Mouse (Mus musculus): Measurements from ENCODE around the gene Tubgcp3. TPM values are rescaled to one million over a fixed set of nuclear protein-coding genes. Genes with fewer than 3 reads are reported as not detected.

Gene Tubgcp3
- polyA plus RNA-seq, 1 experiment from 2014 or later: 13.5 TPM

GRCm38 (mm10) chr8:12702290-12702689 is 30.2 kb upstream of the Tubgcp3 start:
- Histone ChIP-seq H3K27me3 (ENCODE audit: control insufficient read depth, insufficient read depth, low read length) (no peaks in the 10 kb centered on the region), H3K9me3 (ENCODE audit: control insufficient read depth, low read length) (no peaks in the 10 kb centered on the region), H3K36me3 (ENCODE audit: control insufficient read depth, insufficient read depth, low read length) (no peaks in the 10 kb centered on the region), H3K27ac (replicated peaks) (no peak overlapping the region), H3K4me1 (replicated peaks; ENCODE audit: control insufficient read depth, insufficient read depth) (no peaks in the 10 kb centered on the region), H3K4me3 (ENCODE audit: low read depth, low read length) (no peak overlapping the region), H3K4me2 (replicated peaks; ENCODE audit: low read depth) (no peak overlapping the region), H3K9ac (ENCODE audit: low read length) (no peak overlapping the region)
- TF ChIP-seq CTCF (IDR thresholded peaks at IDR 0.05; ENCODE audit: low read depth) (no peak), EP300 (optimal IDR thresholded peaks at IDR 0.05) (no peak)
- WGBS: 45% methylated on average over 8 of the region's 8 CpGs
- DNase-seq (ENCODE audit: low spot score) (no peak), ATAC-seq (ENCODE audit: low FRiP score, low TSS enrichment) (no peak)

GRCm38 (mm10) chr8:12698660-12699277 is 26.7 kb upstream of the Tubgcp3 start:
- ATAC-seq (ENCODE audit: low FRiP score, low TSS enrichment): no peak
- TF ChIP-seq EP300 (optimal IDR thresholded peaks at IDR 0.05) (no peak), CTCF (IDR thresholded peaks at IDR 0.05; ENCODE audit: low read depth) (no peak)
- 22% methylated on average over 3 of the region's 3 CpGs for WGBS
- Histone ChIP-seq H3K36me3 (ENCODE audit: control insufficient read depth, insufficient read depth, low read length) (no peaks in the 10 kb centered on the region), H3K4me2 (replicated peaks; ENCODE audit: low read depth) (no peak overlapping the region), H3K27ac (replicated peaks) (no peak overlapping the region), H3K4me1 (replicated peaks; ENCODE audit: control insufficient read depth, insufficient read depth) (no peaks in the 10 kb centered on the region), H3K9ac (ENCODE audit: low read length) (no peak overlapping the region), H3K9me3 (ENCODE audit: control insufficient read depth, low read length) (no peaks in the 10 kb centered on the region), H3K27me3 (ENCODE audit: control insufficient read depth, insufficient read depth, low read length) (no peaks in the 10 kb centered on the region), H3K4me3 (ENCODE audit: low read depth, low read length) (no peak overlapping the region)
- no peak for DNase-seq (ENCODE audit: low spot score)

GRCm38 (mm10) chr8:12688851-12689250 is 16.8 kb upstream of the Tubgcp3 start:
- H3K27me3 ChIP-seq (ENCODE audit: control insufficient read depth, insufficient read depth, low read length): no peaks in the 10 kb centered on the region
- no peak for TF ChIP-seq CTCF (IDR thresholded peaks at IDR 0.05; ENCODE audit: low read depth)
- TF ChIP-seq EP300 (optimal IDR thresholded peaks at IDR 0.05): no peak
- 38% methylated on average over 7 of the region's 7 CpGs for WGBS
- no peak overlapping the region for H3K9ac ChIP-seq (ENCODE audit: low read length)
- H3K4me1 ChIP-seq (replicated peaks; ENCODE audit: control insufficient read depth, insufficient read depth): no peaks in the 10 kb centered on the region
- no peak for ATAC-seq (ENCODE audit: low FRiP score, low TSS enrichment)
- H3K27ac ChIP-seq (replicated peaks): no peak overlapping the region
- no peaks in the 10 kb centered on the region for H3K36me3 ChIP-seq (ENCODE audit: control insufficient read depth, insufficient read depth, low read length)
- H3K4me3 ChIP-seq (ENCODE audit: low read depth, low read length): no peak overlapping the region
- DNase-seq (ENCODE audit: low spot score): no peak
- no peaks in the 10 kb centered on the region for H3K9me3 ChIP-seq (ENCODE audit: control insufficient read depth, low read length)
- H3K4me2 ChIP-seq (replicated peaks; ENCODE audit: low read depth): no peak overlapping the region

- no peak overlapping the region for H3K27ac ChIP-seq (replicated peaks)
- no peak overlapping the region for H3K9ac ChIP-seq (ENCODE audit: low read length)
- DNase-seq (ENCODE audit: low spot score) (peak; percentile 89), ATAC-seq (ENCODE audit: low FRiP score, low TSS enrichment) (peak; percentile 87)
- no peak overlapping the region for H3K4me2 ChIP-seq (replicated peaks; ENCODE audit: low read depth)
- no peaks in the 10 kb centered on the region for H3K27me3 ChIP-seq (ENCODE audit: control insufficient read depth, insufficient read depth, low read length)
- TF ChIP-seq EP300 (optimal IDR thresholded peaks at IDR 0.05) (no peak), CTCF (IDR thresholded peaks at IDR 0.05; ENCODE audit: low read depth) (peak; percentile 92)
- H3K9me3 ChIP-seq (ENCODE audit: control insufficient read depth, low read length): no peaks in the 10 kb centered on the region
- WGBS: 1% methylated on average over 7 of the region's 7 CpGs
- no peaks in the 10 kb centered on the region for H3K36me3 ChIP-seq (ENCODE audit: control insufficient read depth, insufficient read depth, low read length)
- no peak overlapping the region for H3K4me3 ChIP-seq (ENCODE audit: low read depth, low read length)
- no peaks in the 10 kb centered on the region for H3K4me1 ChIP-seq (replicated peaks; ENCODE audit: control insufficient read depth, insufficient read depth)
Observed at GRCm38 (mm10) chr8:12677529-12677928, 5.5 kb upstream of the Tubgcp3 start.

GRCm38 (mm10) chr8:12671473-12672055 is 484 bp downstream of the Tubgcp3 start:
- 0% methylated on average over 38 of the region's 38 CpGs for WGBS
- Histone ChIP-seq H3K36me3 (ENCODE audit: control insufficient read depth, insufficient read depth, low read length) (no peaks in the 10 kb centered on the region), H3K4me3 (ENCODE audit: low read depth, low read length) (peak overlapping the region; percentile 90), H3K9me3 (ENCODE audit: control insufficient read depth, low read length) (no peaks in the 10 kb centered on the region), H3K4me1 (replicated peaks; ENCODE audit: control insufficient read depth, insufficient read depth) (peaks cover 4% of the 10 kb centered on the region), H3K9ac (ENCODE audit: low read length) (peak overlapping the region; percentile 87), H3K27ac (replicated peaks) (peak overlapping the region; percentile 70), H3K4me2 (replicated peaks; ENCODE audit: low read depth) (peak overlapping the region; percentile 84), H3K27me3 (ENCODE audit: control insufficient read depth, insufficient read depth, low read length) (no peaks in the 10 kb centered on the region)
- ATAC-seq (ENCODE audit: low FRiP score, low TSS enrichment) (peak; percentile 80; the same call in 1 of the 2 replicates), DNase-seq (ENCODE audit: low spot score) (no peak)
- TF ChIP-seq EP300 (optimal IDR thresholded peaks at IDR 0.05) (no peak), CTCF (IDR thresholded peaks at IDR 0.05; ENCODE audit: low read depth) (no peak)

GRCm38 (mm10) chr8:12670965-12671364 is 1.1 kb downstream of the Tubgcp3 start:
- H3K36me3 ChIP-seq (ENCODE audit: control insufficient read depth, insufficient read depth, low read length): no peaks in the 10 kb centered on the region
- no peak for ATAC-seq (ENCODE audit: low FRiP score, low TSS enrichment)
- peak overlapping the region; percentile 90 for H3K4me3 ChIP-seq (ENCODE audit: low read depth, low read length)
- 18% methylated on average over 6 of the region's 6 CpGs for WGBS
- H3K4me1 ChIP-seq (replicated peaks; ENCODE audit: control insufficient read depth, insufficient read depth): peaks cover 4% of the 10 kb centered on the region
- H3K27ac ChIP-seq (replicated peaks): no peak overlapping the region
- no peaks in the 10 kb centered on the region for H3K27me3 ChIP-seq (ENCODE audit: control insufficient read depth, insufficient read depth, low read length)
- H3K9me3 ChIP-seq (ENCODE audit: control insufficient read depth, low read length): no peaks in the 10 kb centered on the region
- no peak for TF ChIP-seq EP300 (optimal IDR thresholded peaks at IDR 0.05)
- no peak for TF ChIP-seq CTCF (IDR thresholded peaks at IDR 0.05; ENCODE audit: low read depth)
- peak overlapping the region; percentile 84 for H3K4me2 ChIP-seq (replicated peaks; ENCODE audit: low read depth)
- no peak for DNase-seq (ENCODE audit: low spot score)
- H3K9ac ChIP-seq (ENCODE audit: low read length): peak overlapping the region; percentile 38; the same call in 1 of the 2 replicates
